Mouse (Mus musculus) midbrain, embryonic 10.5 days (tissue): ENCODE data around the gene Sema5b. TPM values are rescaled to one million over a fixed set of nuclear protein-coding genes. Genes with fewer than 3 reads are reported as not detected.

Source experiments
- DNase-seq: peaks from one replicate; pipeline ENCODE4 v3.0.0-alpha.2; 2017; ENCODE audit warnings: low spot score
- H3K27ac ChIP-seq: fragments of 300-500 bp; sonication (generic); replicated peaks from 2 replicates; pipeline ENCODE4 v1.5.1; 2016; ENCODE audit warnings: mild to moderate bottlenecking
- H3K27me3 ChIP-seq: fragments of 300-500 bp; sonication (generic); 2 replicates; pipeline ENCODE4 v1.6.1; 2016; ENCODE audit warnings: low read depth, mild to moderate bottlenecking; ENCODE audit not compliant: poor library complexity, severe bottlenecking
- H3K36me3 ChIP-seq: fragments of 300-500 bp; sonication (generic); 2 replicates; pipeline ENCODE4 v1.6.1; 2016; ENCODE audit warnings: mild to moderate bottlenecking, moderate library complexity
- H3K4me1 ChIP-seq: fragments of 300-500 bp; sonication (generic); 2 replicates; pipeline ENCODE4 v1.6.1; 2016
- H3K4me3 ChIP-seq: fragments of 300-500 bp; sonication (generic); 2 replicates; pipeline ENCODE4 v1.5.1; 2016; ENCODE audit warnings: mild to moderate bottlenecking, moderate library complexity
- H3K9me3 ChIP-seq: fragments of 300-500 bp; sonication (generic); replicated peaks from 2 replicates; pipeline ENCODE4 v1.6.1; 2016; ENCODE audit warnings: mild to moderate bottlenecking
- WGBS: fragments of 180-500 bp; shearing (Covaris S2); methylation state at CpG from one replicate; pipeline ENCODE4 v1.1.7; 2016; 5-methylcytosine and 5-hydroxymethylcytosine counted together
- polyA plus RNA-seq: library from polyadenylated mRNA; unstranded; fragments of >200 nt; fragmentation: Nextera tagmentation; extraction: Ambion mirVana; gene quantifications from 2 replicates; pipeline ENCODE4 v1.2.1, GENCODE M21; 2016

Sema5b gene
- polyA plus RNA-seq, 1 experiment from 2014 or later: 59.1 TPM

DNA sequence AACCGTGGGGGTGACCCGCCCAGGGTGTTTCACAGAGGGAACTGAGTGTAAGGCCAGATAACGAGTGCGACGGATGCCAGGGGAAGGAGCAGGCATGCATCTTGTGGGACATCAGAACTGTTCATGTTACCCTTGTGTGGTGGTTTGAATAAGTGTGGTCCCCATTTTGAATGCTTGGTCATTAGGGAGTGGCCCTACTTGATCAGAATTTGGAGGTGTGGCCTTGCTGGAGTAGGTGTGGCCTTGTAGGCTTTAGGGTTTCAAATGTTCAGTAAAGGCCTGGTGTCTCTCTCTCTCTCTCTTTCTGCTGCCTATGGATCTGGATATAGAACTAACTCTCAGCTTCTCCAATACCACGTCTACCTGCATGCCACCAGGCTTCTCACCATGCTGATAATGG lies 60.5 kb downstream of the Sema5b start:
- WGBS: 91% methylated on average over 6 of the region's 6 CpGs
- no peaks in the 10 kb centered on the region for H3K27me3 ChIP-seq
- DNase-seq: no peak
- no peak overlapping the region for H3K27ac ChIP-seq
- no peaks in the 10 kb centered on the region for H3K9me3 ChIP-seq
- no peak overlapping the region for H3K4me3 ChIP-seq
- peaks cover 93% of the 10 kb centered on the region for H3K4me1 ChIP-seq
- H3K36me3 ChIP-seq: peaks cover 43% of the 10 kb centered on the region

DNA sequence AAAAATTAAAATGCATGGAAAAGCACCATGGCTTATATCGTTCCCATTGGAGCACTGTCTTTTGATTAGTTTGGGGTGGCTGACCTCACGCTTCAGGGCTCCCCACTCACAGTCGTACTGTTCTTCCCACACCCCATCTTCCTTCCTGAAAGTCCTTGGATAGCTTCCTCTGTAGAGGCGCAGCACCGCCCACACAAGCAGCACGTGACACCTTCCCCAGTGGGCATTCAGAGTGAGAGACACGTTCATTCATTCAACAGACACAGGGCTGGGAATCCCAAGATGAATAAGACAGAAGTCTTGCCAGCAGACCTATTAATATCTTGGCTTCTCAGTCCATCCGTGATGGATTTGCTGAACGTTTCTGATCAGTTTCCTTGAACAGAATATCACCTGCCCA lies 61.6 kb downstream of the Sema5b start:
- no peaks in the 10 kb centered on the region for H3K9me3 ChIP-seq
- 86% methylated on average over 9 of the region's 9 CpGs for WGBS
- H3K27ac ChIP-seq: 0 out of 2 replicates have a peak overlapping the region, but pooled peaks have one; percentile 4
- H3K36me3 ChIP-seq: peaks cover 43% of the 10 kb centered on the region
- peaks cover 91% of the 10 kb centered on the region for H3K4me1 ChIP-seq
- DNase-seq: no peak
- no peak overlapping the region for H3K4me3 ChIP-seq
- H3K27me3 ChIP-seq: no peaks in the 10 kb centered on the region

DNA sequence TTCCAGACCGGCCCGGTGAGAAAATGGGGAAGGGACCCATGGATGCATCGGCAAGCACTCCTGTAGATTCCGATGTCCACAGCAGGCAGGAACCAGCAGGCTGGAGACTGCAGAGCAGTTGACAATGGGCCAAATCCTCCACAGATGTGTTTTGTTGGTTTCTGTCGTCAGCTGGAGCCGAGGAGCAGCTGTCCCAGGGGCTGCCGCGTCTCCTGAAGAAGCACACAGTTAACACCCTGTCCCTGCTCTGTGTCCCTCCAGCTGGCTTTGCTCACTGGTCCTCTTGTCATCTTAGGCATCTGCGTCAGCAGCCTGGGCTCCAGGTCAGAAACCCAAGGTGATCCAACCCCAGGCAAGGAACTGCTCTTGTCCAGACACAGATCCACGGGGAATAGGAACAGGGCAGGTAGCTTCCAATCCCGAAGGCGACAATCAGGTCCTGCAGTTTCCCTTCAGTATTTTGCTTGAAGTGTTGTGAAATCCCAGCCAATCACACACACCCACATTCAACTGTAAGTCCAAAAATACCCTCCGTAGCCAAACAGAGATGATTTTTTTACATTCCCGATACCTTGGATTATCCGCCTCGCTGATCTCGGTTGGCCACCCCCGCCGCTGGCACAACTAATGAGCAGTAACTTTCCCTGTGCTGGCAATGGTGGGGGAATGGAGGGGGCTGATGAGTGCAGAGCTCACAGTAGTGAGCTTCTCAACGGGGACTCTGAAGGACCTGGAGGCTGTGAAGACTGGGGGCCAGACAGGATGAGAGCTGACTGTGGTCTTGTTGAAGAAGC lies 63.0 kb downstream of the Sema5b start:
- DNase-seq: no peak
- 68% methylated on average over 20 of the region's 20 CpGs for WGBS
- Histone ChIP-seq H3K4me1 (peaks cover 91% of the 10 kb centered on the region), H3K27ac (peak overlapping the region; percentile 34; the same call in 1 of the 2 replicates), H3K4me3 (no peak overlapping the region), H3K9me3 (no peaks in the 10 kb centered on the region), H3K27me3 (no peaks in the 10 kb centered on the region), H3K36me3 (peaks cover 35% of the 10 kb centered on the region)

DNA sequence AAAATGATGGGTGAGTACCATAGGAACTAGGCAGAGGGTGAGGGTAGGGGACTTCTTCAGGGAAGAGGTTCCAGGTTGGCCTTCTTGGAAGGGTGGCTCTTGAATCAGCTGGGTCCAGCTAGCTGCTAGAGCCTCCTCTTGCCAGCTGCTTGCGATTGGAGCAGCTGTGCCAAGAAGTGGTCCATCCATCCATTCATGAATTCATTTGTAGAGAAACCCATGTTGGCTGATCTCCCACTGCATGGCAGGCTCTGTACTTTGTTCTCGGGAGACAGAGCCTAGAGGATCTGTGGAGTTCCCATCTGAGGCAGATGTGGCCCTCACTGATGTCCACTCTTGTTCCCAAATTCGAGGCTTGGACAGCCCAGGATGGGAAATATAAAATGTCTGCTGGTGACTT lies 66.3 kb downstream of the Sema5b start:
- WGBS: 90% methylated on average over 3 of the region's 3 CpGs
- Histone ChIP-seq H3K4me3 (no peak overlapping the region), H3K36me3 (peaks cover 5% of the 10 kb centered on the region), H3K27ac (no peak overlapping the region), H3K27me3 (no peaks in the 10 kb centered on the region), H3K9me3 (no peaks in the 10 kb centered on the region), H3K4me1 (peaks cover 93% of the 10 kb centered on the region)
- no peak for DNase-seq

DNA sequence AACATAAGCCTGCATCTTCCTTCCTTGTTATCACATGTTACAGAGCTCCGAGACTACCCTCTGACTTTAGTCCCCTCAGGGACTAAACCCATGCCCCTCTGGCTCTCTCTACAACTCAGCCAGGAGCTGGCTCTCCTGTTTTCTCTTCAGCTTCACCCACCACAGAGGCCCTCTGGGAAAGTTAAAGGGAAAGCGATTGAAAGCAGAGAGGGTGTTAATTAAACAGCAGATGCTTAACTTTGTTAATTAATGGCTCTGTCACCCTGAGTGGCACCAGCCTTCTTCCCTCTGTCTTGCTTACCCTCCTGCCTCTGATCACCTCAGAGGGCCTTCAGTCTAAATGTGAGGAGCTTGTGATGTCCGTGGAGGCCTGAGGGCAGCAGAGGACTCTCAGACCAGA lies 67.3 kb downstream of the Sema5b start:
- H3K36me3 ChIP-seq: peaks cover 10% of the 10 kb centered on the region
- H3K4me3 ChIP-seq: no peak overlapping the region
- H3K27ac ChIP-seq: no peak overlapping the region
- H3K4me1 ChIP-seq: peaks cover 93% of the 10 kb centered on the region
- H3K9me3 ChIP-seq: no peaks in the 10 kb centered on the region
- H3K27me3 ChIP-seq: no peaks in the 10 kb centered on the region
- DNase-seq: no peak
- WGBS: 65% methylated on average over 3 of the region's 3 CpGs

DNA sequence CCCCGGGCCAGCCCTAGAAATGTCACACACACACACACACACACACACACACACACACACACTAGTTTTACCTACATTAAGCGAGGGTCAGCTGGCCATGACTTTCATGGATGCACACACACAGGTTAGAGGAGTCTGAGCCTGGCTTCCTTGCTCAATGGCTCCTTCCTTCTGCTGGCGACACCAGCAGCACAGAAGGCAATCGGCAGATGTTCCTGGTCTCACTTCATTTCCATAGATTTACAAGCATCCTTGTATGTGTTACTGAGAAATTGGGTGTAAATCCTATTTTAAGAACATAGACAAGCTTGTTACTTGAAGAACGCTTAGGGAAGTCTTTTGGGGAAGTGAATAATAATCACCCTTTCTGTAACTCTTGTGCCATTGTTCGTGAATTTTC lies 68.6 kb downstream of the Sema5b start:
- WGBS: 72% methylated on average over 6 of the region's 6 CpGs
- H3K4me1 ChIP-seq: peaks cover 93% of the 10 kb centered on the region
- no peak overlapping the region for H3K27ac ChIP-seq
- DNase-seq: no peak
- no peaks in the 10 kb centered on the region for H3K27me3 ChIP-seq
- H3K9me3 ChIP-seq: no peaks in the 10 kb centered on the region
- H3K36me3 ChIP-seq: peaks cover 5% of the 10 kb centered on the region
- H3K4me3 ChIP-seq: no peak overlapping the region

DNA sequence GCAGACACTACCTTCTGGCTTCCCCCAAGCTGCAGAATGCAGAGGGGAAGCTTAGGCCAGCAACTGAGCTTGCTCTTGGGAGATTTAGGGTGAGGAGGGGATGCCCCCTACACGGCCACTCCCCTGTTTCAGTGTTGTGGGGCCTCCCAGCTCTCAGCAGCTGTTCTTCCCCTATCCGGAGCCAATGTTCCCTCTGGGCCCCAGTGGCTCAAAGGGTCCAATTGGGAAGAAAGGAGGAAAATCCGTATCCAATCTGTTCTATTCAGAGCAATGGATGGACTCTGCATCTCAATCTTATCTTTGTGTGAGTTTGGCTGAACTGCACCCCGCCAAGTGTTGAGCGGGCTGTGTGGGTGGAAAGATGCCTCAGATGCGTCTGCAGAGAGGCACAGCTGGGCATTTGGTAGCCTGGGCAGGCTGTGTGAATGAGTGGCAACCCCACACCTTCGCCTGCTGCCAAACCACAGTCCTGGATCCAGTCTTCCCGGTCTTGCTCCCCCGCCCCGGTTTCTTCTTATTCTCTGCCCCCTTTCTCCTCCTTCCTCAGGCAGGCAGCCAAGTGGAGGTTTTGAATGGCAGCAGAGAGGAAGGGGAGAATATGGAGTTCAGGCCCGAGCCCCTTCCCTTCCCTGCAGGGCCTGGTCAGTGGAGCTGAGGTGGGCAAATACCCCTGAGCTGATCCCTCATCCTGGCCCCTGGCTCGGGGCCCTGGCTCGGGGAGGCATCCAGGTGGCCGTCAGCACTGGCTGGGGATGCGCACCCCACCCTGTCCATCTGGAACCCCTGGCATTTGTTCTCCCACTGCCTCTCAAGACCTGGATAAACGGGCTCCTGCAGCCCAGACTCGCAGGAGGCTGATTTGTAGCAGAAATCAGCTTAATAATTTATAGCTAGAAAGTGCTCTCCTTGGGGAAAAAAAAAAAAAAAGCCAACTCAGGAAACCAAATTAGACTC lies 73.2 kb downstream of the Sema5b start:
- 47% methylated on average over 17 of the region's 17 CpGs for WGBS
- peak; percentile 67 for DNase-seq
- H3K27me3 ChIP-seq: no peaks in the 10 kb centered on the region

DNA sequence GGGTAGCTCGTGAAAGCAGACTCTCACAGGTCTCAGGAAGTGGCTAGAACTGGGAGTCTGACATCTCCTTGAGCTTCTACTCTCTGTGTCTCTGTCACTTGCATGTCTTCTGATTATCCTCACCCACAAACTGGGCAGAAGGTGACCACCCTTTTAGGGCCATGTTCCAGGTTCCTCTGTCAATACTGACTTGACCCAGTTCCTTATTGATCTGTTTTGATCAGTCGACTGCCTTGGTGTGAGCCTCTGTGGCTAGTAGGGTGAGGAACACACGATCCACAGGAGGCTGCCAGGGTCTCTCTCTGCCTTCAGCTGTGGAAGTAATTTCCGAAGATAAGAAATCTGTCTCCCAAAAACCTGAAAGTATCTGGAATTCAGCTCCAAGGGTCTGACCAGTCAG lies 76.8 kb downstream of the Sema5b start:
- peaks cover 58% of the 10 kb centered on the region for H3K36me3 ChIP-seq
- peak overlapping the region; percentile 42; the same call in 1 of the 2 replicates for H3K27ac ChIP-seq
- no peak for DNase-seq
- H3K4me3 ChIP-seq: no peak overlapping the region
- WGBS: 83% methylated on average over 4 of the region's 4 CpGs
- peaks cover 44% of the 10 kb centered on the region for H3K4me1 ChIP-seq
- no peaks in the 10 kb centered on the region for H3K9me3 ChIP-seq
- no peaks in the 10 kb centered on the region for H3K27me3 ChIP-seq

More for the DNA sequence above, 73.2 kb downstream of the Sema5b start:
- Histone ChIP-seq H3K36me3 (peaks cover 30% of the 10 kb centered on the region), H3K27ac (peak overlapping the region; percentile 89), H3K4me1 (peaks cover 81% of the 10 kb centered on the region), H3K4me3 (peak overlapping the region; percentile 33; the same call in 1 of the 2 replicates), H3K9me3 (no peaks in the 10 kb centered on the region)

DNA sequence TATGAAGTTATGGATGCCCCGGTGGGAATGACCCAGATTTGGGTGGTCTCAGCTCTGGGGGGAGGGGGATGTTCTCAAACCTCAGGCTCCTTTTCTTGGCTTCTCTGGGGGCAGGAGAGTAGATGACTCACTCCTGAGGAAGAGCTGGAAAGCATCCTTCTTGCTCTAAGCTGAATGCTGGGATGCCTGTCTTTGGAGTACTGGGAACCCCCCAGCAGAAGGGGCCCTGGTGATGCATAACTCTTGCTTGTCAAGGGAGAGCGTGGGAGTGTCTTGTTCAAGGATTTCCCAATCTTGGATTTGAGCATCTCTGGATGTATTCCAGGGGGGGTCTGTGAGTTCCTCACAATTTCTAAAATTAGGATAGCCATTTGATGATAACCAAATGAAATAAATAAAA lies 82.1 kb downstream of the Sema5b start:
- H3K27me3 ChIP-seq: no peaks in the 10 kb centered on the region
- H3K9me3 ChIP-seq: no peaks in the 10 kb centered on the region
- H3K27ac ChIP-seq: no peak overlapping the region
- peaks cover 81% of the 10 kb centered on the region for H3K36me3 ChIP-seq
- no peak for DNase-seq
- no peak overlapping the region for H3K4me3 ChIP-seq
- 93% methylated on average over 2 of the region's 2 CpGs for WGBS
- H3K4me1 ChIP-seq: peaks cover 45% of the 10 kb centered on the region

DNA sequence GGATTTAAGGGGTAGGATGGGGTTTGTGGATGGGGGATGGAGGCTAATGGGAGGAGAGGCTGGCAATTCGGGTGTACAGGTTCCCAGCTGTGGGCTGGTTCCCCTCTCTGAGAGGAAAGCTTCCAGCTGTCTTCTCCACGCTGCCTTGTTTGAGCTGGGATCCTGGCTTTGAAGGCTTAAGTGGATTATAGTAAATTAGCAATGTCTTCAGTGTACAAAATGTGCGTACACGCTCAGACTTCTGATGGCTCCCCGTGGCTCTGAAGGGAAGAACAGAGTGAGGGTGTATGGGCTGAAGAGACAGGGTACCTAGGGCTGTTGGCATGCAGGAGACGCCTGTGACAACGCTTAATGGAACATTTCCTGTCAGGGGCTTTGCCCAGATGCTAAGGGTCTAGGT lies 83.0 kb downstream of the Sema5b start:
- Histone ChIP-seq H3K27ac (peak overlapping the region; percentile 28; the same call in 1 of the 2 replicates), H3K27me3 (no peaks in the 10 kb centered on the region), H3K9me3 (no peaks in the 10 kb centered on the region), H3K4me3 (no peak overlapping the region), H3K4me1 (peaks cover 41% of the 10 kb centered on the region), H3K36me3 (peaks cover 87% of the 10 kb centered on the region)
- WGBS: 56% methylated on average over 7 of the region's 7 CpGs
- no peak for DNase-seq

DNA sequence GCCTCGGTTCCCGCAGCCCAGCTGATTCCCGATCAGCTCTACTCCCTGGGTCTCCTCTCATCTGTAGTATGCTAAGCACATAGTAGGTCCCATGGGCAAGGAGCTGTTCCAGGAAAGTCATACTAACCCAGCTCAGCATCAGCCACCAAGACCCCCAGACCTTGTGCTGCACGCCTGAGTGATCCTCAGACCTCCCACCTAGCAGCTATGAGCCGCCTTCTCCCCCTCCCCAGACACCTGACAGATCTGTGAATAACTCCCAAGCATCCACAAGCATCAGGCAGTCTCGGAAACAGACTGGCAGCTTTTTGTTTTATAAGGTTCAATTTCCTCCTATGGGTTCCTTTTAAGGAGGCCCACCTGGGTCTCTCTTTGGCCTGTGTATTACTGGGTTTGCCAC lies 83.9 kb downstream of the Sema5b start:
- Histone ChIP-seq H3K27me3 (no peaks in the 10 kb centered on the region), H3K4me1 (peaks cover 41% of the 10 kb centered on the region), H3K9me3 (no peaks in the 10 kb centered on the region), H3K27ac (peak overlapping the region; percentile 28; the same call in 1 of the 2 replicates), H3K4me3 (no peak overlapping the region), H3K36me3 (peaks cover 92% of the 10 kb centered on the region)
- DNase-seq: no peak
- 58% methylated on average over 6 of the region's 6 CpGs for WGBS

DNA sequence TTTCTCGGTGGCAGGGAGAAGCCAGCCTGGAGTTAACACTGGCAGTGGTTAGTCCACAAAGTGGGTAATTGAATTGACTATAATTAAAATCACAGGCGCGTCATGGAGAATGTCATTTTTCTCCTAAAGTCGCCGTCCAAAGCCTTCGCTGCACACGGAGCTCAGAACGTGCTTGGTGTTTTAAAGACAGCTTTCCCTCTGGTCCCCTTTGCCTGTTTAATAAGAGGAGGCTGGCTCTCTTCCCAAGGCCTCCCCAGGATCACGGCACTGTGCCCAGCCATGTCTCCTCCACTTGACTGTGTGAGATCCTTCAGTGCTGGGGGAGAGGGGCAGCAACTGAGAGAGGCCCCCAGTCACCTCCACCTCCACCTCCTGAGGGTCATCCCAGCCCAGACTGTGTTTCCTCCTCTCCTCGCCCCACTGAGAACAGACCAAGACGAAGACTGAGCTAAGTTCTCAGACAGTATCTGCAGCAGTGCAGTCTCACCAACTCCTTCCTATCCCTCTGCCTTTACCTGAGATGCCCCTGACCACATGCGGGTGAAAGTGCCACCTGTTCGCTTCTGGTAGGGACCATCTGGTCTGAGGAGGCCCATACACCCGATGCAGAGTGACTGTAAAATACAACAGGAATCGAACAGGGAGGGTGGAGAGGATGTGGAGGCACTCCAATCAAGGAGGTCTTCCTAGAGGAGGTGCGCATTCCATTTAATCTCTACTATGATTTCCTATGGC lies 84.5 kb downstream of the Sema5b start:
- peak overlapping the region; percentile 28; the same call in 1 of the 2 replicates for H3K27ac ChIP-seq
- 84% methylated on average over 16 of the region's 16 CpGs for WGBS
- H3K36me3 ChIP-seq: peaks cover 92% of the 10 kb centered on the region
- H3K4me3 ChIP-seq: no peak overlapping the region
- DNase-seq: no peak
- peaks cover 41% of the 10 kb centered on the region for H3K4me1 ChIP-seq
- no peaks in the 10 kb centered on the region for H3K27me3 ChIP-seq
- no peaks in the 10 kb centered on the region for H3K9me3 ChIP-seq
